Mouse (Mus musculus) forelimb bud, embryonic 11.5 days (tissue): ENCODE results near the gene Ttc38.

Experiments used
- DNase-seq: peaks from one replicate; pipeline ENCODE4 v3.0.0-alpha.2; 2012; ENCODE audit warnings: low read depth, low spot score

The Ttc38 gene

DNA sequence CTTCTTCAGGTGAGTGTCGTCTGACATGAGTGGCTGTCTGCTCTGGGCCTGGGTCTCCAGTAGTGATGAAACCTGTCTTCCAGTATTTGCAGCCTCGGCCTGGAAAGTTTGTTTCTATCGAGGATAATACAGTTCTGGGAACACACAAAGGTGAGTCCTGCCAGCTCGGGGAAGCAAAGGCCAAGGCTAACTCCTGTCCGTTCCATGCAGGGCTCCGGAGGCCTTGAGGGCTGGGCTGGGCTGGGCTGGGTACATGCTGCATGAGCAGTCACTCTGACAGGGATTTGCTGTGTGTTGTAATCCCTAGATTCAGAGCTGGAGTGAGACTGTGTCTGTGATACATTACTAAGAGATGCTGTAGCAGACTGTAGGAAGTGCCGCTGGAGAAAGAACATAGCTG, 61.8 kb downstream of the Ttc38 start:
- DNase-seq: no peak

DNA sequence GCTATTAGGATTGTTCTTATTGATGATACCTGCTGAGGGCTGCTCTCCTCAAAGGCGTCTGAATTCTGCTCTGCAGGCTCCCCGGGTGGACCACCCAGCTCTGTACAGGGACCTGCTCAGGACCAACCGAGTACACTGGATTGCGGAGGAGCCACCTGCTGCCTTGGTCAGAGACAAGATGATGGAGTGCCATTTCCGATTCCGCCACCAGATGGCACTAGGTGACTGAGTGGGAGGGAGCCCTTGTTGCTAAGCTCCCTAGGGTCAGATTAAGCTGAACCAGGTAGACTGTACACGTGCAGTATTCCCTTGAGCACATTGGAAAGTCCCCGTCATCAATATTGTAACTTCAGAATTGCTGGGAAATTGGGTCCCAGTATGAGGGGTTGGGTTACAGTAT, 64.2 kb downstream of the Ttc38 start:
- DNase-seq: peak; percentile 78

DNA sequence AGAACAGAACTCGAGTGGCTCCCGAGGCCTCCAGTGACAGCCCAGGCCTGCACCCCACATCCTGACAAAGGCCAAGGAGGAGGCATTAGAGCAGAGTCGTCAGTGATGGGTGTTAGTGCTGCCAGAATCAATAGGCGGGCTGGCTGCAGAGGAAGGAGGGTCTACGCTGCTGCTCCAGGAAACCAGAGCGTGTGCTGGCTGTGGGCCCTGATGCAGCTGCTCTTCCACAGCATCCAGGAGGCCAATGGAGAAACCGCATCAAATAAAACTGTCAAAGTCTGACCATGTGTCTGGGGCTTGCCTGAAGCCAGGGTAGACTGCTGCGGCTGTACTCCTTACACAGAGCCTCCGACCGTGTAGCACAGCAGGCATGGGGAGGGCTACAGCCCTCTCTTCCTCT, 65.0 kb downstream of the Ttc38 start:
- no peak for DNase-seq

DNA sequence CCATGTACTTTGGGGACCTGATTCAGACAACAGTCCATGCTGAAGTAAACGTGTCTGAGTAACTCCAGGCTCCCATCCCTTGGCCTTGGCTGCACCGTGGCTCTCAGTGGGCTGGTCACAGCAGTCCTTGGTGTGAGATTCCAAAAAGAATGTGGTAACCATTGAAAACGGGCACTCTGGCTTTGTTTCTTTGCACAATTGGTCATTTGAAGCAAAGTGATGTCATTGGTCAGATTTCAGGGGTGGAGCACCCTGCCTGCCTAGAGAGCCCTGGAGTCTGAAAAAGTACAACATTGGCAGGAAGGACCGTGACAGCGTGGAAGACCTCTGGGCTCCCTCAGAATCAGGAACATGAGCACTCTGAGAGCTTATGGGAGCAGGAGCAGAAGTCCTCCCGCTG, 67.3 kb downstream of the Ttc38 start:
- DNase-seq: no peak

DNA sequence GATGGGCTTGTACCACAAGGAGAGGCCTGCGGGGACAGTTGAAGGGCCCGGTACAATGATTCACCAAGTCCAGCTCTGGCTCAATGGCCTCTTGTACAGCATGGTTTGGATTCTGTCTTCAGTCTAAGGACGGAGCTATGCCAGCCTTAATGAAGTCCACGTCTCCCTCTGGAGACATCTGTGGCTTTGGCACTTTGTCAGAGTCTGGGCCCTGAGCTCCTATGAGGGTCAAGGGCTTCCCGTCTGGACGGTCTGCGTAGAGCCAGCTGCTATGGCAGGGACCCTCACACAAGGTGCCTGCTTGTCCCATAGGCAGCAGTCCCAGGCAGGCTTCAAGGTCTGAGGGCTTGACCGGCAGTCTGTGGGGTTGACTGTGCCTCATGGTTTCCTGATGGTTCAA, 68.2 kb downstream of the Ttc38 start:
- DNase-seq: no peak

DNA sequence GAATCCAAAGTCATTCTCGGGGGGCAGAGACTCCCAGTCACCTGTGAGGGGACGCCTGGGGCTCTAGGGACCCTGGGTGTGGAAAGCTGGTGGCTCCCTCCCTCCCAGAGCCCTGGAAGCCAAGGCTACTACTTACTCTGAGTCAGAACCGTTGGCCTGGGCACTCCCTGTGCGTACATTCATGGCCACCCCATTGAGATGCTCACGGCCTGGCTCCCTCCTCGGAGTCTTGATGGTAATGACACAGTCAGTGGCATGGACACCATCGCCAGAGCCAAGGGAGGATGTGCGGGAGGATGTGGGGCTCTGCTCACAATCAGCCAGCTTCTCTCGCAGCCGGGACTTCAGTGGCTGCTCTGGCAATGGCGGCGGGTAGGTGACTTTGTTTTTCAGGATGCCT, 68.7 kb downstream of the Ttc38 start:
- DNase-seq: no peak

DNA sequence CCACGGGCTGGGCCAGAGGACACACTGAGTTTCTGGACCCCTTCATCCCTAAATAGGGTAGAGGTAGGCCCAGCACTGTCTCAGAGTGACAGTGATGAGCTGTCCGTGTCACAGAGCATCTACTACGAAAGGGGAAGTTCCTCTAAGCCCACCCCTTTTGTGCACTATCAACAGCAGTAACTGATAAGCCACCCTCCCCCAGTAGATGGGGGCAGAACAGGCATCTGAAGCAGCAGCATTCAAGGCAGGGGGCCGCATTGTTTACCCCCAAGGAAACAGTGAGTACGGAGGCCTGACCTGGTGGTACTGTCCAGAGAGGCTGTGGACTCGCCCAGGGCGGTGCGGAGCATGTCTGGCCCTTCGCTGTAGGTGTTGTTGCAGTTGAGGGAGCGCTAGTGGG, 70.4 kb downstream of the Ttc38 start:
- no peak for DNase-seq

DNA sequence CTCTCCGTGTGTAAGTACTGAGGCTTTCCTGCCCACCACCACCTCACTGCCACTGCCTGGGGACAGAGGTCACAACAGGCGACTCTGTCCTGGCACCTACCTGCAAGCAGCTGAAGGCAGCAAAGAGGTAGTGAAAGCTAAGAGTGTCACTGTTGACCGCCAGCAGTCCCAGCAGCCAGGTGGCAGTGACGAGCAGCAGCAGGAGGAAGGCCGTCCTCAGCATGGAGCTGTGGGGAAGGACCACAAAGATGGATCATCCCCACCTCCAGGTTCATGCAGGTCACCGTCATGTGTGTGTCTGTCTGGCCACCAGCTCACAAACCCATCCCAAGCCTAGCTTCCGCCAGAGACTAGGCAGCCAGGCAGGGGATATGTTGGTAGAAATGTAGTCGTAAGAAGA, 71.7 kb downstream of the Ttc38 start:
- DNase-seq: no peak
